In genomic region chr9:102107213-102107612, GRCm38 (mm10) we compare ENCODE assay signal across 23 mouse cellular contexts.
DNase-seq lines count a peak whose midpoint lies in the region; ATAC-seq and TF ChIP-seq lines count a peak whose summit lies in the region.
"Had no signal": no experiment of that assay in that cellular context is flagged by ENCODE, and none has a peak within 500 bp of the region (broad histone marks: within the 10 kb centered on the region; RNA-seq: fewer than 3 reads in every experiment).

No protein-coding gene starts in this region.

- WGBS in hindbrain, embryonic 10.5 days = 55% methylated on average over 2 of the region's 2 CpGs
- 48% methylated on average over 2 of the region's 2 CpGs for WGBS in hindbrain, postnatal 0 days
- WGBS in embryonic facial prominence, embryonic 10.5 days = 46% methylated on average over 2 of the region's 2 CpGs
- WGBS in hindbrain, embryonic 12.5 days = 47% methylated on average over 2 of the region's 2 CpGs
- WGBS in midbrain, embryonic 13.5 days = 27% methylated on average over 2 of the region's 2 CpGs

- no peak overlapping the region for H3K9ac ChIP-seq in hindbrain, postnatal 0 days (replicated peaks; ENCODE audit: low read length)
- no peak overlapping the region for H3K9ac ChIP-seq in hindbrain, embryonic 12.5 days
- peak overlapping the region; percentile 39; the same call in 1 of the 2 replicates for H3K9ac ChIP-seq in midbrain, embryonic 13.5 days (replicated peaks)
- H3K9ac ChIP-seq: liver, embryonic 15.5 days; lung, embryonic 15.5 days had no signal

- no peak overlapping the region for H3K4me2 ChIP-seq in hindbrain, postnatal 0 days (ENCODE audit: low read depth, low read length)
- no peak overlapping the region for H3K4me2 ChIP-seq in hindbrain, embryonic 12.5 days (replicated peaks)
- no peak overlapping the region for H3K4me2 ChIP-seq in midbrain, embryonic 13.5 days (replicated peaks)
- H3K4me2 ChIP-seq: forebrain, embryonic 12.5 days; liver, embryonic 15.5 days; lung, embryonic 15.5 days had no signal

- no peak for ATAC-seq in hindbrain, postnatal 0 days
- peak; percentile 38; the same call in 1 of the 2 replicates for ATAC-seq in hindbrain, embryonic 12.5 days (ENCODE audit: low FRiP score)
- ATAC-seq in midbrain, embryonic 13.5 days = peak; percentile 68
- ATAC-seq: intestine, embryonic 16.5 days; Patski had no signal

- H3K4me1 ChIP-seq in hindbrain, embryonic 10.5 days (replicated peaks) = peaks cover 13% of the 10 kb centered on the region
- no peaks in the 10 kb centered on the region; the same call in 1 of the 2 replicates for H3K4me1 ChIP-seq in hindbrain, postnatal 0 days (ENCODE audit: insufficient read depth, low read length)
- peaks cover 14% of the 10 kb centered on the region for H3K4me1 ChIP-seq in embryonic facial prominence, embryonic 10.5 days
- peaks cover 14% of the 10 kb centered on the region for H3K4me1 ChIP-seq in hindbrain, embryonic 12.5 days
- H3K4me1 ChIP-seq in midbrain, embryonic 13.5 days (replicated peaks) = peaks cover 29% of the 10 kb centered on the region
- H3K4me1 ChIP-seq: heart, embryonic 10.5 days; liver, embryonic 15.5 days; lung, embryonic 15.5 days had no signal

- H3K27ac ChIP-seq in hindbrain, embryonic 10.5 days = 0 out of 2 replicates have a peak overlapping the region, but pooled peaks have one; percentile 8
- no peak overlapping the region for H3K27ac ChIP-seq in hindbrain, postnatal 0 days
- peak overlapping the region; percentile 44; the same call in 1 of the 2 replicates for H3K27ac ChIP-seq in embryonic facial prominence, embryonic 10.5 days (replicated peaks)
- no peak overlapping the region for H3K27ac ChIP-seq in hindbrain, embryonic 12.5 days
- H3K27ac ChIP-seq in midbrain, embryonic 13.5 days = 0 out of 2 replicates have a peak overlapping the region, but pooled peaks have one; percentile 15
- H3K27ac ChIP-seq: forebrain, embryonic 12.5 days; heart, embryonic 10.5 days; liver, embryonic 15.5 days; lung, embryonic 15.5 days; stomach, postnatal 0 days had no signal

- no peak for DNase-seq in hindbrain, embryonic 10.5 days (ENCODE audit: low spot score)
- DNase-seq in hindbrain, postnatal 0 days (ENCODE audit: low spot score) = no peak
- DNase-seq in embryonic facial prominence, embryonic 10.5 days (ENCODE audit: low spot score) = no peak
- DNase-seq in yolk sac, embryonic 10.5 days (ENCODE audit: low spot score) = no peak
- no peak for DNase-seq in urinary bladder, postnatal 4 days (ENCODE audit: low spot score in 2 of 2)
- no peak for DNase-seq in adrenal gland, adult (ENCODE audit: inconsistent age in 2 of 2, low spot score in 1 of 2)
- DNase-seq: adrenal gland, adult 2 months; cerebellum, adult 11 months; cerebellum, adult 9-11 months; kidney, adult 9 months; liver; lung, postnatal 4 days had no signal

- no peaks in the 10 kb centered on the region for H3K36me3 ChIP-seq in hindbrain, embryonic 10.5 days
- H3K36me3 ChIP-seq in hindbrain, postnatal 0 days (ENCODE audit: insufficient read depth, low read length) = no peaks in the 10 kb centered on the region
- H3K36me3 ChIP-seq in embryonic facial prominence, embryonic 10.5 days (replicated peaks) = no peaks in the 10 kb centered on the region
- H3K36me3 ChIP-seq in hindbrain, embryonic 12.5 days = no peaks in the 10 kb centered on the region
- peaks cover 4% of the 10 kb centered on the region; the same call in 1 of the 2 replicates for H3K36me3 ChIP-seq in midbrain, embryonic 13.5 days
- H3K36me3 ChIP-seq: forebrain, embryonic 12.5 days; G1E; heart, embryonic 10.5 days; liver, embryonic 15.5 days; lung, embryonic 15.5 days had no signal

- peaks cover 3% of the 10 kb centered on the region for H3K27me3 ChIP-seq in hindbrain, embryonic 10.5 days (ENCODE audit: insufficient read depth, poor library complexity, severe bottlenecking)
- no peaks in the 10 kb centered on the region for H3K27me3 ChIP-seq in hindbrain, postnatal 0 days (ENCODE audit: insufficient read depth, low read length)
- H3K27me3 ChIP-seq in embryonic facial prominence, embryonic 10.5 days (replicated peaks; ENCODE audit: low read depth, poor library complexity, severe bottlenecking) = 0 out of 2 replicates have a peak, but pooled peaks cover 4% of the 10 kb centered on the region
- H3K27me3 ChIP-seq in hindbrain, embryonic 12.5 days = peaks cover 10% of the 10 kb centered on the region; the same call in 1 of the 2 replicates
- H3K27me3 ChIP-seq in midbrain, embryonic 13.5 days = no peaks in the 10 kb centered on the region
- H3K27me3 ChIP-seq: CH12.LX; liver, embryonic 15.5 days; lung, embryonic 15.5 days had no signal

- H3K4me3 ChIP-seq in hindbrain, embryonic 10.5 days = no peak overlapping the region
- no peak overlapping the region for H3K4me3 ChIP-seq in hindbrain, postnatal 0 days (ENCODE audit: low read length)
- no peak overlapping the region for H3K4me3 ChIP-seq in embryonic facial prominence, embryonic 10.5 days
- H3K4me3 ChIP-seq in hindbrain, embryonic 12.5 days = no peak overlapping the region
- no peak overlapping the region for H3K4me3 ChIP-seq in midbrain, embryonic 13.5 days (replicated peaks)
- H3K4me3 ChIP-seq: forebrain, embryonic 12.5 days; heart, embryonic 10.5 days; liver, embryonic 15.5 days; lung, embryonic 15.5 days had no signal

- no peaks in the 10 kb centered on the region for H3K9me3 ChIP-seq in hindbrain, embryonic 10.5 days
- H3K9me3 ChIP-seq in hindbrain, postnatal 0 days (ENCODE audit: low read length) = no peaks in the 10 kb centered on the region
- H3K9me3 ChIP-seq in embryonic facial prominence, embryonic 10.5 days = no peaks in the 10 kb centered on the region
- H3K9me3 ChIP-seq in hindbrain, embryonic 12.5 days (replicated peaks) = no peaks in the 10 kb centered on the region
- H3K9me3 ChIP-seq in midbrain, embryonic 13.5 days = no peaks in the 10 kb centered on the region
- H3K9me3 ChIP-seq: forebrain, embryonic 12.5 days; heart, embryonic 10.5 days; liver, embryonic 15.5 days; lung, embryonic 15.5 days had no signal

- TF ChIP-seq CTCF in hindbrain, postnatal 0 days (IDR thresholded peaks at IDR 0.05; ENCODE audit: low read depth) = no peak

Comparison
In these comparisons a context has a peak if more than half of its experiments do, and no peak if none do; other contexts are left out.
1. H3K27ac ChIP-seq: peak in hindbrain, embryonic 10.5 days (single experiment), embryonic facial prominence, embryonic 10.5 days (single experiment) and midbrain, embryonic 13.5 days (single experiment); none in hindbrain, postnatal 0 days (single experiment) and hindbrain, embryonic 12.5 days (single experiment).